Mouse (Mus musculus) spleen, adult 2 months (tissue): ENCODE measurements around the gene Actrt3.

ENCODE experiments used
- CTCF ChIP-seq: fragments of 200-500 bp; IDR thresholded peaks from 2 replicates; pipeline ENCODE4 v1.5.1; 2011; ENCODE audit warnings: mild to moderate bottlenecking, inconsistent platforms; ENCODE audit not compliant: insufficient read depth, insufficient read length, insufficient replicate concordance; ENCODE audit errors: extremely low read depth
- POLR2A ChIP-seq: fragments of 200-500 bp; IDR thresholded peaks from 2 replicates; pipeline ENCODE4 v1.6.1; 2011; ENCODE audit warnings: low read depth, low read length, inconsistent platforms

- TF ChIP-seq CTCF: 0 out of 2 replicates have a peak, but pooled peaks have one; percentile 28
- TF ChIP-seq POLR2A: peak; percentile 15
These were observed 2.5 kb upstream of the Actrt3 start, which contains the start of gene Mynn for GRCm38 (mm10) chr3:30602065-30602739.
